Mouse (Mus musculus): ENCODE results near the gene Vmn2r37. TPM values are rescaled to one million over a fixed set of nuclear protein-coding genes. Genes with fewer than 3 reads are reported as not detected.
"Not testable (repeated sequence)": the region's sequence is repeated elsewhere in the genome, so short reads cannot be mapped to it uniquely, and the experiment has no call there.

The Vmn2r37 gene
- not detected in 2 replicates for polyA plus RNA-seq (2012; rRNA removed)

DNA sequence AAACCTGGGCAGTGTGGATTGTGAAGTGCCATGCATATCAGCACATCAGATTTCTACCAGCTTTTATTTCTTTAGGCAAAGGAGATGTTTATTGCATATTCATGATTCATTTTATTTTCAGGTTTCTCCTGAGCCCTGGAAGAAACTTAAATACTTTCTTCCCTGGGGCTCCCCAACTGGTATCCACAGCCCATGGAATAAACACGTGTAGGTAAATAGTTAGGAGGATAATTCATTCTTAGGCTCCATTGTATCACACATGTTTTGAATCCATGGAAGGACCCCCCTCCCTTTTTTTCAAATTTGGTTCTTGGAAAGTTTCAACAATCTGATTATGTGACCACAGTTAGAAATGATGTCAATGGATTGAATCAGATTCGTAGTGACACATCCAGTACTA is at the start of gene Vmn2r37:
Vmn2r37 (minus strand) TSS at position 101 of the 400 bp plus-strand sequence.
- not testable (repeated sequence) for H3K4me3 ChIP-seq (ENCODE audit: low read depth, low read length); H3K27ac ChIP-seq (ENCODE audit: insufficient read depth, low read depth, low read length); H3K4me1 ChIP-seq (ENCODE audit: control insufficient read depth, insufficient read depth, insufficient read length, low read length); H3K27me3 ChIP-seq (ENCODE audit: control insufficient read depth, insufficient read depth, low read length); H3K36me3 ChIP-seq (ENCODE audit: control insufficient read depth, insufficient read depth, low read length)
- 47% methylated on average over 2 of the region's 2 CpGs for WGBS

Other genes with a start within 250 kb of the Vmn2r37 start
- gene Vmn2r39, start 192.9 kb downstream of the Vmn2r37 start, polyA plus RNA-seq (2012; rRNA removed) = not detected in 2 replicates
- gene Vmn2r38, start 125.8 kb downstream of the Vmn2r37 start, polyA plus RNA-seq (2012; rRNA removed) = not detected in 2 replicates